Mouse (Mus musculus) embryonic facial prominence, embryonic 13.5 days (tissue): ENCODE data around the gene Avpr1b. TPM values are rescaled to one million over a fixed set of nuclear protein-coding genes. Genes with fewer than 3 reads are reported as not detected.
"Not testable (repeated sequence)": the region's sequence is repeated elsewhere in the genome, so short reads cannot be mapped to it uniquely, and the experiment has no call there.

Experiments used
- ATAC-seq: fragments of 200-750 bp; cut with Nextera tagmentation; 2 replicates; pipeline ENCODE4 v1.8.0; 2017; ENCODE audit warnings: low read depth; ENCODE audit not compliant: insufficient number of reproducible peaks, insufficient read depth, low FRiP score, low TSS enrichment
- H3K27ac ChIP-seq: fragments of 300-500 bp; sonication (generic); 2 replicates; pipeline ENCODE4 v1.5.1; 2015; ENCODE audit warnings: moderate library complexity, mild to moderate bottlenecking, inconsistent platforms
- H3K27me3 ChIP-seq: fragments of 300-500 bp; sonication (generic); 2 replicates; pipeline ENCODE4 v1.6.1; 2015; ENCODE audit warnings: mild to moderate bottlenecking, inconsistent platforms
- H3K36me3 ChIP-seq: fragments of 300-500 bp; sonication (generic); 2 replicates; pipeline ENCODE4 v1.6.1; 2015; ENCODE audit warnings: mild to moderate bottlenecking, inconsistent platforms
- H3K4me1 ChIP-seq: fragments of 300-500 bp; sonication (generic); 2 replicates; pipeline ENCODE4 v1.6.1; 2015; ENCODE audit warnings: inconsistent platforms
- H3K4me2 ChIP-seq: fragments of 300-500 bp; sonication (generic); 2 replicates; pipeline ENCODE4 v1.6.1; 2015; ENCODE audit warnings: moderate library complexity, mild to moderate bottlenecking, inconsistent platforms
- H3K4me3 ChIP-seq: fragments of 300-500 bp; sonication (generic); 2 replicates; pipeline ENCODE4 v1.5.1; 2015; ENCODE audit warnings: mild to moderate bottlenecking, inconsistent platforms
- H3K9ac ChIP-seq: fragments of 300-500 bp; sonication (generic); 2 replicates; pipeline ENCODE4 v1.6.1; 2015; ENCODE audit warnings: mild to moderate bottlenecking, inconsistent platforms
- H3K9me3 ChIP-seq: fragments of 300-500 bp; sonication (generic); 2 replicates; pipeline ENCODE4 v1.6.1; 2016; ENCODE audit warnings: inconsistent platforms
- WGBS: fragments of 180-500 bp; shearing (Covaris S2); methylation state at CpG from one replicate; pipeline ENCODE4 v1.1.7; 2015; ENCODE audit warnings: mixed read lengths; 5-methylcytosine and 5-hydroxymethylcytosine counted together
- polyA plus RNA-seq: library from polyadenylated mRNA; unstranded; fragments of >200 nt; fragmentation: Nextera tagmentation; extraction: Ambion mirVana; gene quantifications from 2 replicates; pipeline ENCODE4 v1.2.1, GENCODE M21; 2015

Avpr1b gene
- polyA plus RNA-seq, 1 experiment from 2014 or later = not detected

GRCm38 (mm10) chr1:131624175-131624835 lies 25.3 kb downstream of the Avpr1b start:
- WGBS = 48% methylated on average over 3 of the region's 3 CpGs
- Histone ChIP-seq H3K4me2 (no peak overlapping the region), H3K27ac (no peak overlapping the region), H3K9me3 (no peaks in the 10 kb centered on the region), H3K4me3 (no peak overlapping the region), H3K4me1 (no peaks in the 10 kb centered on the region), H3K27me3 (no peaks in the 10 kb centered on the region), H3K9ac (no peak overlapping the region), H3K36me3 (no peaks in the 10 kb centered on the region)
- ATAC-seq = no peak

GRCm38 (mm10) chr1:131626200-131626599 lies 27.2 kb downstream of the Avpr1b start:
- Histone ChIP-seq H3K9me3 (no peaks in the 10 kb centered on the region), H3K27ac (no peak overlapping the region), H3K9ac (no peak overlapping the region), H3K27me3 (no peaks in the 10 kb centered on the region), H3K4me2 (no peak overlapping the region), H3K4me1 (no peaks in the 10 kb centered on the region), H3K36me3 (no peaks in the 10 kb centered on the region), H3K4me3 (no peak overlapping the region)
- 82% methylated on average over 6 of the region's 6 CpGs for WGBS
- ATAC-seq = no peak

- WGBS = 67% methylated on average over 6 of the region's 6 CpGs
- H3K4me3 ChIP-seq, ATAC-seq, H3K36me3 ChIP-seq, H3K4me1 ChIP-seq, H3K4me2 ChIP-seq, H3K9me3 ChIP-seq, H3K27ac ChIP-seq, H3K9ac ChIP-seq, H3K27me3 ChIP-seq: not testable (repeated sequence)
Observed at GRCm38 (mm10) chr1:131632216-131632615, 33.2 kb downstream of the Avpr1b start.

- Histone ChIP-seq H3K36me3 (no peaks in the 10 kb centered on the region), H3K4me3 (no peak overlapping the region), H3K9me3 (no peaks in the 10 kb centered on the region), H3K27me3 (no peaks in the 10 kb centered on the region), H3K4me2 (no peak overlapping the region), H3K9ac (no peak overlapping the region), H3K4me1 (no peaks in the 10 kb centered on the region), H3K27ac (no peak overlapping the region)
- no peak for ATAC-seq
Observed at GRCm38 (mm10) chr1:131634495-131634894, 35.5 kb downstream of the Avpr1b start.

- H3K27me3 ChIP-seq = no peaks in the 10 kb centered on the region
- no peaks in the 10 kb centered on the region for H3K9me3 ChIP-seq
- H3K4me3 ChIP-seq = no peak within 1 kb of the TSS
- H3K27ac ChIP-seq = no peak within 1 kb of the TSS
- H3K4me2 ChIP-seq = no peak within 1 kb of the TSS
- H3K4me1 ChIP-seq = no peaks in the 10 kb centered on the region
- H3K36me3 ChIP-seq = no peaks in the 10 kb centered on the region
- no peak for ATAC-seq
- WGBS = 78% methylated on average over 9 of the region's 9 CpGs
- H3K9ac ChIP-seq = no peak within 1 kb of the TSS
Observed at GRCm38 (mm10) chr1:131637791-131638540, 38.9 kb downstream of the Avpr1b start, which contains the start of gene Ctse. TSS of gene Ctse (plus strand) at chr1:131638306.

GRCm38 (mm10) chr1:131638541-131639421 lies 39.7 kb downstream of the Avpr1b start:
- Histone ChIP-seq H3K27me3 (no peaks in the 10 kb centered on the region), H3K9me3 (no peaks in the 10 kb centered on the region), H3K27ac (no peak overlapping the region), H3K9ac (no peak overlapping the region), H3K4me3 (no peak overlapping the region), H3K36me3 (no peaks in the 10 kb centered on the region), H3K4me2 (no peak overlapping the region), H3K4me1 (no peaks in the 10 kb centered on the region)
- 82% methylated on average over 9 of the region's 9 CpGs for WGBS
- no peak for ATAC-seq

DNA sequence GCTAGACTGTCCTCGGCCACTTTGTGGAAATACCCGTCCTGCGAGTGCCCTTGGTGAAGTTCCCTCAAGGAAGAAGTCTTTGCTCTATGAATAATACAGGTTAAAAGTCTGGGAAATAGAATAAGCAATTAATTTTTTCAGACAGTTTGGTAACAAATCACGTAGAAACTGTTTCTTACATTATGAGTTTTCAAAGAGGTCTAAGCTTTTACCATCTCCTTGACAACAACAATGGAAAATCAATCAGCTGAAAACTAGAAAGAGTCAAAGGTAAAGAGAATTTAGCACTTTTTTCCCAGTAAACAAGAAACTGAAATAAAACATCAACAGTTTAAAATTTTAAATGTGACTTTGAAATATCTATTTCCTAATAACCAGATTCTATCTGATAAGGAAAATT lies 41.0 kb downstream of the Avpr1b start:
- no peaks in the 10 kb centered on the region for H3K9me3 ChIP-seq
- ATAC-seq = no peak
- H3K27ac ChIP-seq = no peak overlapping the region
- H3K4me1 ChIP-seq = no peaks in the 10 kb centered on the region
- WGBS = 80% methylated on average over 4 of the region's 4 CpGs
- no peak overlapping the region for H3K9ac ChIP-seq
- H3K36me3 ChIP-seq = no peaks in the 10 kb centered on the region
- no peaks in the 10 kb centered on the region for H3K27me3 ChIP-seq
- H3K4me3 ChIP-seq = no peak overlapping the region
- no peak overlapping the region for H3K4me2 ChIP-seq

DNA sequence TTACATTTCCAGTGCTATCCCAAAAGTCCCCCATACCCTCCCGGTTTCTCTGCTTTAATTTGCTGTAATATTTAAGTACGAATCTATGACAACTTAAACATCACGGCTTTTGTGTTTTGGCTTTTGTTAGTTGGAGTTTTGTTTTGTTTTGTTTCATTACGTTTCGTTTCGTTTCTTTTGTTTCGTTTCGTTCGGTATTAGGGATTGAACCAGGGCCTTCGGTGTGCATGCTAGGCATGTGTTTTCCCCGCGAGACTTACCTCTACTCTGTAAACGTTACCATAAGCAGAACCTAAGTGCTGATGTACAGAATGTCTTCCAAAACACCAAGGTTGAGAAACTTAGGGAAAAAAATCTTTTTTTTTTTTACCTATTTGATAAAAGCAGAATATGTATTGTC lies 42.5 kb downstream of the Avpr1b start:
- no peak for ATAC-seq
- H3K27ac ChIP-seq = no peak overlapping the region
- no peaks in the 10 kb centered on the region for H3K4me1 ChIP-seq
- no peaks in the 10 kb centered on the region for H3K27me3 ChIP-seq
- WGBS = 90% methylated on average over 13 of the region's 13 CpGs
- H3K4me3 ChIP-seq = no peak overlapping the region
- H3K9ac ChIP-seq = no peak overlapping the region
- no peak overlapping the region for H3K4me2 ChIP-seq
- no peaks in the 10 kb centered on the region for H3K36me3 ChIP-seq
- no peaks in the 10 kb centered on the region for H3K9me3 ChIP-seq

GRCm38 (mm10) chr1:131642251-131642650 lies 43.2 kb downstream of the Avpr1b start:
- Histone ChIP-seq H3K27ac (no peak overlapping the region), H3K9me3 (no peaks in the 10 kb centered on the region), H3K4me1 (no peaks in the 10 kb centered on the region), H3K4me2 (no peak overlapping the region), H3K27me3 (no peaks in the 10 kb centered on the region), H3K9ac (no peak overlapping the region), H3K36me3 (no peaks in the 10 kb centered on the region), H3K4me3 (no peak overlapping the region)
- no peak for ATAC-seq
- 89% methylated on average over 2 of the region's 2 CpGs for WGBS

GRCm38 (mm10) chr1:131652670-131653443 lies 53.8 kb downstream of the Avpr1b start:
- H3K9ac ChIP-seq = no peak overlapping the region
- no peak overlapping the region for H3K27ac ChIP-seq
- H3K27me3 ChIP-seq = no peaks in the 10 kb centered on the region
- no peaks in the 10 kb centered on the region for H3K36me3 ChIP-seq
- no peaks in the 10 kb centered on the region for H3K9me3 ChIP-seq
- no peaks in the 10 kb centered on the region for H3K4me1 ChIP-seq
- H3K4me2 ChIP-seq = no peak overlapping the region
- no peak for ATAC-seq
- no peak overlapping the region for H3K4me3 ChIP-seq
- 84% methylated on average over 12 of the region's 12 CpGs for WGBS

DNA sequence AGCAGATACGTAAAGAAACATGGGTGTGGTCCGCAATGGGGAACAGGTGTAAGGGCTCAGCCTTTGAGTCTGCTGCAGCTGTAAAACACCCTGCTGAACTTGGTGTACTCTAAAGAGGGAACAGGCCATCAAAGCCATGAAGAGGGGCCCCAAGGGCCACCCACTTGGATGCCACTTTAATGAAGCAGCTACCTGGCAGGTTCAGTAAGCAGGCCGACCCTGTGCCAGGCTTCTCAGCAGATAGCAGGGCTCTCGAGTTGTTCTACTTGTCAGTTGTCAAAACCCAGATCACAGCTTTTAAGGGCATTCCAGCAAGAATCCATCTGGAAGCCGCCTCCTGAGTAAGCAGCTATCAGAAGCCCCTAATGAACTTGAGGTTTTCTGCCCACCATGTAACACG lies 56.6 kb downstream of the Avpr1b start:
- Histone ChIP-seq H3K4me1 (no peaks in the 10 kb centered on the region), H3K27ac (no peak overlapping the region), H3K36me3 (no peaks in the 10 kb centered on the region), H3K9me3 (no peaks in the 10 kb centered on the region), H3K9ac (no peak overlapping the region), H3K27me3 (no peaks in the 10 kb centered on the region), H3K4me2 (no peak overlapping the region), H3K4me3 (no peak overlapping the region)
- ATAC-seq = no peak
- 75% methylated on average over 6 of the region's 6 CpGs for WGBS
